Mouse (Mus musculus) kidney, adult 2 months (tissue): Measurements from ENCODE around the gene Myadml2.

ENCODE experiments used
- CTCF ChIP-seq: fragments of 200-500 bp; conservative IDR thresholded peaks from 2 replicates; pipeline ENCODE4 v1.5.1; 2011; ENCODE audit warnings: low read depth, mild to moderate bottlenecking, control low read depth, low read length, moderate library complexity, mixed read lengths; ENCODE audit not compliant: insufficient read depth, insufficient read length
- POLR2A ChIP-seq: fragments of 200-500 bp; IDR thresholded peaks from one replicate; pipeline ENCODE4 v1.6.1; 2011; ENCODE audit warnings: low read depth, low read length, control low read depth

DNA sequence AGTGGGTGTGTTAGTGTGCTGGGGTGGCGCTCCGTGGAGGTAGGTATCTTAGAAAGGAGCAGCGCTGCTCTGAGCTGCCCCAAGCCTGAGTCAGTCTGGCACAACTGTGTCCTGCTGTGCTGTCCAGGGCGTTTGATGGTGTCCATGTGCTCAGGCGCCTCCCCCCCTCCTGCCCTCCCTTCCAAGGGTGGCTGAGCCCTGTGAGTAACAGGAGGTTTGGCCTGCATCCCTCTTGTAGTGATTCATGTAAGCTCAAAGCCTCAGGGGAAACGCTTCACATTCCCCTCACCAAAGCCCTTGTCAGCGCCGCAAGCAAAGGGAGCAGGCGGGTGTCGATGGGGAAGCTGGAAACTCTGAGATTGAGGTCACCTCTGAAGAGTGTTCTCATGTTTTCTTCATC lies 49.8 kb upstream of the Myadml2 start:
- TF ChIP-seq POLR2A (no peak), CTCF (no peak)
